Mouse (Mus musculus) MEL (cell line): ENCODE results near the gene Ambn. TPM values are rescaled to one million over a fixed set of nuclear protein-coding genes. Genes with fewer than 3 reads are reported as not detected.

Experiments
- DNase-seq: peaks from one replicate; pipeline ENCODE4 v3.0.0; 2011; ENCODE audit warnings: low read depth, low spot score
- H3K27ac ChIP-seq: 2 replicates; pipeline ENCODE4 v1.5.1; 2012; ENCODE audit warnings: low read depth, mild to moderate bottlenecking, control low read depth, low read length, moderate library complexity; ENCODE audit not compliant: control insufficient read depth
- H3K27me3 ChIP-seq, 2 experiments: fragments of 150-350 bp in 1 of 2; sonication (generic) in 1 of 2; 2 replicates each; pipeline ENCODE4 v1.6.1; 2012; ENCODE audit warnings: low read length in 2 of 2, mild to moderate bottlenecking in 2 of 2, improper control_type of control experiment in 1 of 2, moderate library complexity in 1 of 2; ENCODE audit not compliant: insufficient read depth in 2 of 2, control insufficient read depth in 1 of 2
- H3K36me3 ChIP-seq, 2 experiments: 2 replicates each; pipeline ENCODE4 v1.6.1; 2012 to 2014; ENCODE audit warnings: low read length in 2 of 2, improper control_type of control experiment in 1 of 2, inconsistent platforms in 1 of 2, mild to moderate bottlenecking in 1 of 2; ENCODE audit not compliant: insufficient read depth in 2 of 2, control insufficient read depth in 1 of 2
- H3K4me1 ChIP-seq, 2 experiments: fragments of 150-350 bp in 1 of 2; sonication (generic) in 1 of 2; 2 replicates each; pipeline ENCODE4 v1.6.1; 2012; ENCODE audit warnings: low read length in 2 of 2, improper control_type of control experiment in 1 of 2, mild to moderate bottlenecking in 1 of 2; ENCODE audit not compliant: insufficient read depth in 2 of 2, control insufficient read depth in 1 of 2
- H3K4me3 ChIP-seq, 2 experiments: fragments of 150-350 bp in 1 of 2; sonication (generic) in 1 of 2; 2 replicates each; pipeline ENCODE4 v1.5.1; 2012; ENCODE audit warnings: low read depth in 2 of 2, low read length in 2 of 2, mild to moderate bottlenecking in 2 of 2, moderate library complexity in 2 of 2, control low read depth in 1 of 2, improper control_type of control experiment in 1 of 2; ENCODE audit not compliant: control insufficient read depth in 1 of 2, insufficient read depth in 1 of 2
- H3K79me2 ChIP-seq: 2 replicates; pipeline ENCODE4 v1.6.1; 2012; ENCODE audit warnings: mild to moderate bottlenecking, low read length, moderate library complexity; ENCODE audit not compliant: control insufficient read depth, poor library complexity, insufficient read depth
- H3K9ac ChIP-seq: 2 replicates; pipeline ENCODE4 v1.6.1; 2012; ENCODE audit warnings: low read depth, mild to moderate bottlenecking, control low read depth, low read length, moderate library complexity; ENCODE audit not compliant: control insufficient read depth, poor library complexity, severe bottlenecking
- H3K9me3 ChIP-seq: fragments of 150-350 bp; sonication (generic); replicated peaks from 2 replicates; pipeline ENCODE4 v1.6.1; 2012; ENCODE audit warnings: mild to moderate bottlenecking, low read length, improper control_type of control experiment, moderate library complexity; ENCODE audit not compliant: insufficient read depth
- BHLHE40 ChIP-seq: IDR thresholded peaks from 2 replicates; pipeline ENCODE4 v1.6.1; 2012; ENCODE audit warnings: low read depth, mild to moderate bottlenecking, inconsistent platforms, low read length, improper control_type of control experiment, borderline replicate concordance
- E2F4 ChIP-seq: IDR thresholded peaks from 2 replicates; pipeline ENCODE4 v1.6.1; 2011; ENCODE audit warnings: low read depth, low read length, improper control_type of control experiment, borderline replicate concordance
- ELF1 ChIP-seq: IDR thresholded peaks from 2 replicates; pipeline ENCODE4 v1.6.1; 2014; ENCODE audit warnings: low read depth, mild to moderate bottlenecking, inconsistent platforms, low read length, improper control_type of control experiment, moderate library complexity
- JUND ChIP-seq: IDR thresholded peaks from 2 replicates; pipeline ENCODE4 v1.6.1; 2011; ENCODE audit warnings: low read depth, mild to moderate bottlenecking, improper control_type of control experiment, low read length
- MAFK ChIP-seq: IDR thresholded peaks from 2 replicates; pipeline ENCODE4 v1.6.1; 2011; ENCODE audit warnings: low read depth, mild to moderate bottlenecking, low read length, improper control_type of control experiment, borderline replicate concordance
- MEF2A ChIP-seq: IDR thresholded peaks from 2 replicates; pipeline ENCODE4 v1.6.1; 2014; ENCODE audit warnings: low read depth, mild to moderate bottlenecking, inconsistent platforms, low read length, improper control_type of control experiment; ENCODE audit not compliant: poor library complexity, insufficient replicate concordance, severe bottlenecking; ENCODE audit errors: extremely low read depth
- MYC ChIP-seq: IDR thresholded peaks from 2 replicates; pipeline ENCODE4 v1.6.1; 2011; ENCODE audit warnings: low read depth, mild to moderate bottlenecking, low read length, improper control_type of control experiment, moderate library complexity
- NELFE ChIP-seq: IDR thresholded peaks from 2 replicates; pipeline ENCODE4 v1.6.1; 2011; ENCODE audit warnings: low read depth, low read length, improper control_type of control experiment
- NRF1 ChIP-seq: IDR thresholded peaks from 2 replicates; pipeline ENCODE4 v1.6.1; 2014; ENCODE audit warnings: low read depth, mild to moderate bottlenecking, inconsistent platforms, low read length, improper control_type of control experiment, moderate library complexity; ENCODE audit not compliant: poor library complexity, insufficient read depth, severe bottlenecking
- POLR2AphosphoS2 ChIP-seq: IDR thresholded peaks from 2 replicates; pipeline ENCODE4 v1.6.1; 2011; ENCODE audit warnings: low read length, improper control_type of control experiment
- POLR2AphosphoS5 ChIP-seq: IDR thresholded peaks from 2 replicates; pipeline ENCODE4 v1.6.1; 2012; ENCODE audit warnings: low read depth, borderline replicate concordance, mild to moderate bottlenecking, inconsistent platforms, low read length, moderate library complexity, mixed read lengths
- RCOR1 ChIP-seq: IDR thresholded peaks from 2 replicates; pipeline ENCODE4 v1.6.1; 2012; ENCODE audit warnings: low read depth, mild to moderate bottlenecking, inconsistent platforms, low read length, improper control_type of control experiment
- TAL1 ChIP-seq: IDR thresholded peaks from 2 replicates; pipeline ENCODE4 v1.6.1; 2012; ENCODE audit warnings: mild to moderate bottlenecking, inconsistent platforms, low read length, moderate library complexity, mixed read lengths
- TBP ChIP-seq: IDR thresholded peaks from 2 replicates; pipeline ENCODE4 v1.8.0; 2011; ENCODE audit warnings: low read depth, low read length, improper control_type of control experiment
- TCF12 ChIP-seq: IDR thresholded peaks from 2 replicates; pipeline ENCODE4 v1.6.1; 2014; ENCODE audit warnings: low read depth, mild to moderate bottlenecking, inconsistent platforms, low read length, improper control_type of control experiment, moderate library complexity
- USF1 ChIP-seq: IDR thresholded peaks from 2 replicates; pipeline ENCODE4 v1.6.1; 2014; ENCODE audit warnings: low read depth, mild to moderate bottlenecking, inconsistent platforms, low read length, improper control_type of control experiment, moderate library complexity
- ZC3H11A ChIP-seq: IDR thresholded peaks from 2 replicates; pipeline ENCODE4 v1.6.1; 2012; ENCODE audit warnings: low read depth, mild to moderate bottlenecking, inconsistent platforms, low read length, improper control_type of control experiment
- ZKSCAN1 ChIP-seq: IDR thresholded peaks from 2 replicates; pipeline ENCODE4 v1.6.1; 2012; ENCODE audit warnings: low read depth, mild to moderate bottlenecking, inconsistent platforms, low read length, improper control_type of control experiment, moderate library complexity
- ZMIZ1 ChIP-seq: IDR thresholded peaks from 2 replicates; pipeline ENCODE4 v1.6.1; 2012; ENCODE audit warnings: low read depth, mild to moderate bottlenecking, inconsistent platforms, low read length, improper control_type of control experiment, moderate library complexity
- ZNF384 ChIP-seq: IDR thresholded peaks from 2 replicates; pipeline ENCODE4 v1.6.1; 2012; ENCODE audit warnings: low read depth, mild to moderate bottlenecking, inconsistent platforms, low read length, improper control_type of control experiment
- polyA plus RNA-seq, 2 experiments: library from polyadenylated mRNA; stranded (reverse) in 1 of 2; unstranded in 1 of 2; fragments of >175 nt in 1 of 2; fragments of >200 nt in 1 of 2; gene quantifications; 2 replicates each; pipeline versions ENCODE4 v1.2.1 to v1.2.4; 2012; ENCODE audit warnings: low replicate concordance in 2 of 2, low read depth in 1 of 2; ENCODE audit not compliant: insufficient read length in 2 of 2, insufficient read depth in 1 of 2, missing spikeins in 1 of 2
- total RNA-seq: library from RNA; depleted of rRNA; stranded (reverse); fragments of 300-350 nt; gene quantifications from 2 replicates; pipeline ENCODE4 v1.2.3, GENCODE M21; 2012

The Ambn gene
- total and polyA plus RNA-seq, 3 experiments = not detected

- TF ChIP-seq NRF1 (no peak), POLR2AphosphoS5 (no peak), MEF2A (no peak), BHLHE40 (no peak), MYC (no peak), NELFE (no peak), POLR2AphosphoS2 (no peak), JUND (no peak), TBP (no peak)
- Histone ChIP-seq H3K36me3 (no peaks in the 10 kb centered on the region; a peak in 1 of 4 replicates), H3K27me3 (no peaks in the 10 kb centered on the region; a peak in 1 of 4 replicates), H3K79me2 (no peaks in the 10 kb centered on the region), H3K4me3 (no peak overlapping the region), H3K9ac (no peak overlapping the region), H3K27ac (no peak overlapping the region), H3K4me1 (peaks cover 0 to 4% of the 10 kb centered on the region in 2 experiments; a peak in 2 of 4 replicates), H3K9me3 (no peaks in the 10 kb centered on the region)
- DNase-seq = peak; percentile 6
These were observed 44.0 kb downstream of the Ambn start for GRCm38 (mm10) chr5:88499781-88500180.

GRCm38 (mm10) chr5:88508555-88508954 lies 52.8 kb downstream of the Ambn start:
- Histone ChIP-seq H3K9me3 (no peaks in the 10 kb centered on the region), H3K9ac (no peak overlapping the region), H3K4me1 (no peaks in the 10 kb centered on the region), H3K27ac (no peak overlapping the region), H3K4me3 (no peak overlapping the region), H3K79me2 (no peaks in the 10 kb centered on the region), H3K27me3 (peaks cover 0 to 3% of the 10 kb centered on the region in 2 experiments; a peak in 1 of 4 replicates), H3K36me3 (no peaks in the 10 kb centered on the region)
- no peak for DNase-seq
- TF ChIP-seq NRF1 (no peak), USF1 (no peak), MAFK (no peak), ZMIZ1 (no peak), POLR2AphosphoS5 (no peak), E2F4 (no peak), TBP (no peak), ZNF384 (no peak), TCF12 (no peak), ZKSCAN1 (no peak), POLR2AphosphoS2 (no peak), ELF1 (no peak), TAL1 (no peak), ZC3H11A (no peak), MYC (no peak), RCOR1 (no peak)
